Comparison of ENCODE assay signal across 8 mouse cellular contexts in the genomic region with DNA sequence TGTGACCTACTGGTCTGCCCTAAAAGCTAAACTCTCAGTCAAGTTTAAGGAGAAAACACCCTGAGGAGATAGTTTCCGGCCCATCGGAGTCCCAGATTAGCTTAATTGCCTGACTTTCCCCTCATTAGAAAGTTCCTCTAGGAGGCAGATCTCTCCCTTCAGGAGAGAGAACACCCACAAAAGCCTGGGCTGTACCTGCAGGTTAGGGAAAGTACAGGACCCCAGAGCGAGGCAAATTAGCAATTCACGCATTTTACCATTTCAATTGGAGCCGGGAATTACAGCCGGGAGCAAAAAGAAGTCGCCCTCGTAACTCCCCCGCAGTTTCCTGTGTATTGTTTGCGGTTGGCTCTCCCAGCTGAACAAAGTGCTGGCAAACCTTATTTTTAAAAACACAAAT. TPM values are rescaled to one million over a fixed set of nuclear protein-coding genes. Genes with fewer than 3 reads are reported as not detected.
DNase-seq lines count a peak whose midpoint lies in the region; ATAC-seq and TF ChIP-seq lines count a peak whose summit lies in the region.

No protein-coding gene starts in this region.

- H3ac ChIP-seq in myocyte (ENCODE audit: control insufficient read depth, insufficient read length) = no peak overlapping the region

- H3K27ac ChIP-seq in heart, embryonic 11.5 days (ENCODE audit: low read depth, low read length) = no peak overlapping the region
- no peak overlapping the region for H3K27ac ChIP-seq in hindbrain, postnatal 0 days

- no peaks in the 10 kb centered on the region for H3K79me2 ChIP-seq in myocyte (ENCODE audit: control insufficient read depth, insufficient read depth)

- peak overlapping the region; percentile 64 for H3K4me2 ChIP-seq in heart, embryonic 11.5 days
- peak overlapping the region; percentile 46 for H3K4me2 ChIP-seq in hindbrain, postnatal 0 days (ENCODE audit: low read depth, low read length)
- peak overlapping the region; percentile 40 for H3K4me2 ChIP-seq in myocyte (ENCODE audit: low read depth)

- no peak for ATAC-seq in heart, embryonic 11.5 days (replicated peaks; ENCODE audit: insufficient number of reproducible peaks, low FRiP score, low TSS enrichment)
- no peak for ATAC-seq in hindbrain, postnatal 0 days

- peak overlapping the region; percentile 54; the same call in 1 of the 2 replicates for H3K9ac ChIP-seq in heart, embryonic 11.5 days (ENCODE audit: low read depth, low read length)
- no peak overlapping the region for H3K9ac ChIP-seq in hindbrain, postnatal 0 days (replicated peaks; ENCODE audit: low read length)

- H3K36me3 ChIP-seq in heart, embryonic 11.5 days (ENCODE audit: control insufficient read depth, insufficient read depth, low read length) = no peaks in the 10 kb centered on the region
- no peaks in the 10 kb centered on the region for H3K36me3 ChIP-seq in hindbrain, postnatal 0 days (ENCODE audit: insufficient read depth, low read length)
- no peaks in the 10 kb centered on the region for H3K36me3 ChIP-seq in myocyte (ENCODE audit: control insufficient read depth, insufficient read depth)

- peak overlapping the region; percentile 26 for H3K4me3 ChIP-seq in heart, embryonic 11.5 days (ENCODE audit: low read depth, low read length)
- 0 out of 2 replicates have a peak overlapping the region, but pooled peaks have one; percentile 4 for H3K4me3 ChIP-seq in hindbrain, postnatal 0 days (ENCODE audit: low read length)
- H3K4me3 ChIP-seq in myocyte = no peak overlapping the region

- H3K4me1 ChIP-seq in heart, embryonic 11.5 days (ENCODE audit: control insufficient read depth, insufficient read depth, low read length) = peaks cover 7% of the 10 kb centered on the region; the same call in 1 of the 2 replicates
- H3K4me1 ChIP-seq in hindbrain, postnatal 0 days (ENCODE audit: insufficient read depth, low read length) = no peaks in the 10 kb centered on the region

- H3K9me3 ChIP-seq in heart, embryonic 11.5 days (replicated peaks; ENCODE audit: control insufficient read depth, low read length) = no peaks in the 10 kb centered on the region
- H3K9me3 ChIP-seq in hindbrain, postnatal 0 days (ENCODE audit: low read length) = no peaks in the 10 kb centered on the region

- 9% methylated on average over 10 of the region's 10 CpGs for WGBS in heart, embryonic 11.5 days (ENCODE audit: insufficient replicate concordance)
- WGBS in hindbrain, postnatal 0 days = 4% methylated on average over 10 of the region's 10 CpGs

- no peak for TF ChIP-seq CTCF in hindbrain, postnatal 0 days (IDR thresholded peaks at IDR 0.05; ENCODE audit: low read depth)

- no peak for DNase-seq in heart, postnatal 4 days
- peak; percentile 38 for DNase-seq in embryo, embryonic 9.5 days (ENCODE audit: extremely low spot score)
- no peak for DNase-seq in hindbrain, postnatal 0 days (ENCODE audit: low spot score)
- no peak for DNase-seq in left cerebral cortex, postnatal 36 days (ENCODE audit: low spot score in 2 of 2)
- no peak for DNase-seq in left cerebral cortex, postnatal 10 days (ENCODE audit: extremely low spot score in 1 of 2, low spot score in 2 of 2)
- DNase-seq in layer of hippocampus, postnatal 10 days (ENCODE audit: low spot score in 2 of 2) = no peak

- no peak for TF ChIP-seq POLR2A in myocyte (IDR thresholded peaks at IDR 0.05; ENCODE audit: insufficient read length, low read depth)

- intact Hi-C loops in left cerebral cortex, postnatal 36 days (cut with DNase I) = no loop called here
- intact Hi-C loops in left cerebral cortex, postnatal 10 days (cut with DNase I) = loop anchor here (10.0 kb wide), 1 partner anchor 148 kb away; a partner anchor contains a TSS

- 0 out of 2 replicates have a peak, but pooled peaks cover 5% of the 10 kb centered on the region for H3K27me3 ChIP-seq in heart, embryonic 11.5 days (ENCODE audit: control insufficient read depth, insufficient read depth, low read length)
- no peaks in the 10 kb centered on the region for H3K27me3 ChIP-seq in hindbrain, postnatal 0 days (ENCODE audit: insufficient read depth, low read length)
- H3K27me3 ChIP-seq in myocyte (ENCODE audit: control insufficient read depth, insufficient read depth, insufficient read length) = no peaks in the 10 kb centered on the region

TF ChIP-seq in myocyte, 11 proteins besides CTCF, POLR2A, EP300 and RAD21:
- TF ChIP-seq CEBPB (IDR thresholded peaks at IDR 0.05; ENCODE audit: insufficient read depth, poor library complexity, severe bottlenecking) (no peak), SRF (IDR thresholded peaks at IDR 0.05; ENCODE audit: control insufficient read depth, insufficient read length, low read depth) (no peak), TCF12 (IDR thresholded peaks at IDR 0.05; ENCODE audit: insufficient read depth, poor library complexity, severe bottlenecking) (no peak), TCF3 (IDR thresholded peaks at IDR 0.05; ENCODE audit: insufficient read length, low read depth) (no peak), E2F4 (IDR thresholded peaks at IDR 0.05; ENCODE audit: insufficient read depth) (no peak), MAX (IDR thresholded peaks at IDR 0.05; ENCODE audit: low read depth) (no peak), POLR2AphosphoS2 (IDR thresholded peaks at IDR 0.05; ENCODE audit: insufficient read length, low read depth) (no peak), MYOG (IDR thresholded peaks at IDR 0.05; ENCODE audit: control insufficient read depth in 1 of 3, insufficient read depth in 1 of 3, insufficient read length in 2 of 3, low read depth in 2 of 3) (no peak), USF1 (IDR thresholded peaks at IDR 0.05; ENCODE audit: low read depth) (no peak), MYOD1 (IDR thresholded peaks at IDR 0.05; ENCODE audit: control insufficient read depth in 1 of 3, insufficient read length in 2 of 3, low read depth in 2 of 3) (no peak), REST (IDR thresholded peaks at IDR 0.05; ENCODE audit: insufficient read depth, insufficient read length) (no peak)

RNA-seq across cellular contexts. Expression of a gene that starts 25.2 kb away (rescaled TPM):
- polyA plus RNA-seq in heart, embryonic 11.5 days (2014; fragmentation: Nextera tagmentation; extraction: Ambion mirVana) = 25.9 and 26.7 TPM in 2 replicates
- 10 to 100 TPM; 46.4 to 47.3 TPM for total RNA-seq in heart, postnatal 4 days (2021)
- total RNA-seq in hindbrain, postnatal 0 days (2014; rRNA removed) = 16.1 and 17.7 TPM in 2 replicates
- polyA plus RNA-seq in hindbrain, postnatal 0 days (2015; fragmentation: Nextera tagmentation; extraction: Ambion mirVana) = 29.6 and 29.8 TPM in 2 replicates
- 55.2 TPM for polyA plus RNA-seq in myocyte (2012; fragmentation: generic; extraction: Trizol)
- 10 to 100 TPM; 74.1 to 82.3 TPM for total RNA-seq in left cerebral cortex, postnatal 36 days (2021)
- total RNA-seq in left cerebral cortex, postnatal 10 days (2021) = 10 to 100 TPM; 59.2 to 61.9 TPM
- total RNA-seq in layer of hippocampus, postnatal 10 days (2021) = 10 to 100 TPM; 67.4 to 68.2 TPM

RNA-seq across cellular contexts. Expression of a gene that starts 29.1 kb away (rescaled TPM):
- polyA plus RNA-seq in heart, embryonic 11.5 days (2014; fragmentation: Nextera tagmentation; extraction: Ambion mirVana) = 177 and 181 TPM in 2 replicates
- 10 to 100 TPM; 81.1 to 82.9 TPM for total RNA-seq in heart, postnatal 4 days (2021)
- total RNA-seq in hindbrain, postnatal 0 days (2014; rRNA removed) = 132 and 143 TPM in 2 replicates
- 265 and 271 TPM in 2 replicates for polyA plus RNA-seq in hindbrain, postnatal 0 days (2015; fragmentation: Nextera tagmentation; extraction: Ambion mirVana)
- polyA plus RNA-seq in myocyte (2012; fragmentation: generic; extraction: Trizol) = 25.8 TPM
- 100 to 1,000 TPM; 216 to 220 TPM for total RNA-seq in left cerebral cortex, postnatal 36 days (2021)
- 100 to 1,000 TPM; 177 to 178 TPM for total RNA-seq in left cerebral cortex, postnatal 10 days (2021)
- 100 to 1,000 TPM; 178 to 181 TPM for total RNA-seq in layer of hippocampus, postnatal 10 days (2021)
